Mouse (Mus musculus): ENCODE measurements around the gene Igtp. TPM values are rescaled to one million over a fixed set of nuclear protein-coding genes. Genes with fewer than 3 reads are reported as not detected.

The Igtp gene
- total and polyA plus RNA-seq, 3 experiments: 70.3 to 143 (median 107) TPM

DNA sequence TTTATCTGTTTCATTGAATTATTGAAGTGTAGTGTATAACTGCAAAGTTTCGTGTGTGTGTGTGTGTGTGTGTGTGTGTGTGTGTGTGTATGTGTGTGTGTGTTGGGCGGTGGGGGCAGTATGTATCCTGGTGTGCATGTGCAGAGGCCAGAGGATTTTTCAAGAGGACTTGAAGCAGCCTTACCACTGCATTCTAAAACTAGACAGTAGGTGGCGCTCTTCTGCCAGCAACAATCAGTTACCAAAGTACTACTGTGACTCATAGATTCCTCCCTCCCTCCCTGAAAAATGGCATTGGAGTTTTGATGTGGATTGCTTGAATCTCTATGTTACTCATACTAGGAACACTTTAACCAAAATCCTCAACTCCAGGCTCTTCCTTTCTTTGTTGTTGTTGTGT lies 19.8 kb upstream of the Igtp start:
- in situ Hi-C loops (cut with MboI; ENCODE audit: low pct_ligation_motif_present, low pct_unique_long_range_greater_than_20kb, low sequenced_read_pairs) (no loop called here), dilution Hi-C loops (cut with MboI; ENCODE audit: extremely low pct_ligation_motif_present, extremely low pct_unique_long_range_greater_than_20kb, low sequenced_read_pairs) (no loop called here)
- no peaks in the 10 kb centered on the region for H3K79me2 ChIP-seq (replicated peaks; ENCODE audit: control insufficient read depth, extremely low read depth, insufficient read depth, poor library complexity, severe bottlenecking)
- no peaks in the 10 kb centered on the region for H3K9me3 ChIP-seq (replicated peaks; ENCODE audit: low read length)
- peak; percentile 96 for DNase-seq (ENCODE audit: extremely low read depth)
- peaks cover 0 to 31% of the 10 kb centered on the region in 2 experiments; a peak in 3 of 4 replicates for H3K4me1 ChIP-seq (ENCODE audit: control insufficient read depth in 1 of 2, insufficient read depth in 2 of 2)
- H3K4me2 ChIP-seq (ENCODE audit: insufficient read depth, low read depth, poor library complexity, severe bottlenecking): no peak overlapping the region
- no peak overlapping the region for H3K9ac ChIP-seq (ENCODE audit: insufficient read depth, low read depth)
- H3K27ac ChIP-seq (ENCODE audit: insufficient read depth, low read depth): no peak overlapping the region
- H3K36me3 ChIP-seq (replicated peaks in 1 of 2; ENCODE audit: control insufficient read depth in 1 of 2, insufficient read depth in 1 of 2, low read length in 1 of 2): peaks cover 40 to 62% of the 10 kb centered on the region in 2 experiments
- H3K27me3 ChIP-seq (replicated peaks): no peaks in the 10 kb centered on the region
- TF ChIP-seq ETS1 (conservative IDR thresholded peaks at IDR 0.05; ENCODE audit: low read depth, low read length) (0 out of 2 replicates have a peak, but pooled peaks have one; percentile 17), CHD1 (IDR thresholded peaks at IDR 0.05; ENCODE audit: low read depth, low read length) (no peak), PAX5 (IDR thresholded peaks at IDR 0.05; ENCODE audit: low read length) (no peak), CTCF (conservative IDR thresholded peaks at IDR 0.05 in 1 of 2, IDR thresholded peaks at IDR 0.05 in 1 of 2; ENCODE audit: low read depth in 2 of 2, low read length in 2 of 2) (peak; percentile 97 to 98), GABPA (IDR thresholded peaks at IDR 0.05; ENCODE audit: insufficient replicate concordance, low read depth, low read length) (no peak), POLR2A (IDR thresholded peaks at IDR 0.05; ENCODE audit: low read depth, low read length) (no peak), MAZ (IDR thresholded peaks at IDR 0.05; ENCODE audit: low read depth, low read length) (peak; percentile 90; the same call in 1 of the 2 replicates), MAFK (IDR thresholded peaks at IDR 0.05; ENCODE audit: insufficient replicate concordance, low read length) (no peak), RAD21 (IDR thresholded peaks at IDR 0.05; ENCODE audit: low read depth, low read length) (peak; percentile 99), HCFC1 (IDR thresholded peaks at IDR 0.05; ENCODE audit: low read depth, low read length) (no peak), ZC3H11A (IDR thresholded peaks at IDR 0.05; ENCODE audit: low read depth, low read length) (peak; percentile 74), NELFE (IDR thresholded peaks at IDR 0.05; ENCODE audit: low read depth, low read length) (peak; percentile 42; the same call in 1 of the 2 replicates), CHD2 (IDR thresholded peaks at IDR 0.05; ENCODE audit: low read length) (no peak), USF2 (conservative IDR thresholded peaks at IDR 0.05; ENCODE audit: low read depth, low read length) (no peak), POLR2AphosphoS2 (IDR thresholded peaks at IDR 0.05; ENCODE audit: low read depth, low read length) (no peak), IRF4 (IDR thresholded peaks at IDR 0.05; ENCODE audit: low read depth, low read length) (peak; percentile 71; the same call in 1 of the 2 replicates), NRF1 (IDR thresholded peaks at IDR 0.05; ENCODE audit: low read depth, low read length) (no peak), MXI1 (IDR thresholded peaks at IDR 0.05; ENCODE audit: low read depth, low read length) (no peak), TCF12 (IDR thresholded peaks at IDR 0.05; ENCODE audit: low read depth, low read length) (no peak), ZMIZ1 (IDR thresholded peaks at IDR 0.05; ENCODE audit: low read depth, low read length) (no peak), JUN (IDR thresholded peaks at IDR 0.05; ENCODE audit: insufficient read depth, low read depth, low read length) (peak; percentile 97), SIN3A (IDR thresholded peaks at IDR 0.05; ENCODE audit: low read length) (no peak), E2F4 (IDR thresholded peaks at IDR 0.05; ENCODE audit: insufficient replicate concordance, low read depth, low read length) (no peak), EP300 (IDR thresholded peaks at IDR 0.05; ENCODE audit: low read length) (peak; percentile 50; the same call in 1 of the 2 replicates), SMC3 (IDR thresholded peaks at IDR 0.05; ENCODE audit: low read depth, low read length) (peak; percentile 96), USF1 (IDR thresholded peaks at IDR 0.05; ENCODE audit: low read depth, low read length) (no peak), ELF1 (IDR thresholded peaks at IDR 0.05; ENCODE audit: low read depth, low read length) (no peak), MYC (IDR thresholded peaks at IDR 0.05; ENCODE audit: low read depth, low read length) (no peak), UBTF (IDR thresholded peaks at IDR 0.05; ENCODE audit: low read depth, low read length) (no peak), MAX (IDR thresholded peaks at IDR 0.05; ENCODE audit: low read length) (no peak), JUND (conservative IDR thresholded peaks at IDR 0.05; ENCODE audit: low read depth, low read length) (peak; percentile 99), TBP (conservative IDR thresholded peaks at IDR 0.05; ENCODE audit: low read depth, low read length) (no peak), ZNF384 (IDR thresholded peaks at IDR 0.05; ENCODE audit: low read depth, low read length) (no peak), ZKSCAN1 (IDR thresholded peaks at IDR 0.05; ENCODE audit: borderline replicate concordance, low read depth, low read length) (no peak), KAT2A (IDR thresholded peaks at IDR 0.05; ENCODE audit: insufficient replicate concordance, low read length) (no peak), RCOR1 (conservative IDR thresholded peaks at IDR 0.05; ENCODE audit: low read depth, low read length) (no peak), MEF2A (IDR thresholded peaks at IDR 0.05; ENCODE audit: borderline replicate concordance, low read depth, low read length) (peak; percentile 71; the same call in 1 of the 2 replicates), BHLHE40 (IDR thresholded peaks at IDR 0.05; ENCODE audit: low read depth, low read length) (no peak)
- no peak overlapping the region for H3K4me3 ChIP-seq (replicated peaks in 1 of 3; ENCODE audit: low read depth in 2 of 3, low read length in 2 of 3, poor library complexity in 1 of 3)

All from CH12.LX (cell line).